8 mouse cellular contexts compared by ENCODE assay signal in the genomic region with DNA sequence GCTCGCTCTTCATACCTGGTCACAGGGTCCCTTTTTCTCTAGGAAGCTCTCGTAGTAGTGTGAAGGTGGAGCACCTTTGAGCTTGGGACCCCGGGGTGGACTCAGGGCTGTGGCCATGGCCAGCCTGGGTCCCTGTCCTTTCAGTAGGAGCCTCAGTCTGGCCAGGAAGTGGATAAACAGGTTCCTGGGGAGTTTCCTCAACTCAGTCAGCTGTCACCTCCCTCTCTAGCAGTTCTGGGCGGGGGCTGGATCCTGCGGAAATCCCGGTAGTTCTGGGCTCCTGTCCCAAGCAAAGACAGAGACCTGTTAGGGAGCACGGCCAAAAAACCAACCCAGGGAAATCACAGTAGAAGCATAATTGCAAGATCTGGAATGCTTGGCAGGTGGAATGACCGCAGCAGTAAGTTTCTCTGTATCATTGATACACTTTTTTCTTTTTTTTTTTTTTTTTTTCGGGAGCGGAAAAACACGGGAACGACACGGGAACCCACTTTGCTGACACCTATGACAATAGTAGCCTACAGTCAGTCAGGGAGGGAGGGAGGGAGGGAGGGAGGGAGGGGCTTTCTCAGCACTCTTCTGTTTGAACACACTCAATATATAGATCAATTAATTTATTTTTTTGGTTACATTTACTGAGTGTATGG. TPM values are rescaled to one million over a fixed set of nuclear protein-coding genes. Genes with fewer than 3 reads are reported as not detected.
DNase-seq lines count a peak whose midpoint lies in the region; ATAC-seq lines count a peak whose summit lies in the region.

Gene Stap2 (minus strand): TSS at position 170 of the 647 bp plus-strand sequence.
Gene Mpnd (plus strand): TSS at position 297 of the 647 bp plus-strand sequence.

- H3K4me3 ChIP-seq in midbrain, embryonic 14.5 days (replicated peaks; ENCODE audit: low read depth, low read length), result no peak within 1 kb of the TSS
- no peak within 1 kb of the TSS for H3K4me3 ChIP-seq in midbrain, embryonic 16.5 days (ENCODE audit: low read depth, low read length)

- intact Hi-C loops in left cerebral cortex, postnatal 14 days (cut with DNase I), result no loop called here

- H3K36me3 ChIP-seq in midbrain, embryonic 14.5 days (ENCODE audit: control insufficient read depth, insufficient read depth, low read length), result no peaks in the 10 kb centered on the region
- no peaks in the 10 kb centered on the region for H3K36me3 ChIP-seq in midbrain, embryonic 16.5 days (ENCODE audit: control insufficient read depth, insufficient read depth, low read length)

- WGBS in midbrain, embryonic 14.5 days, result 55% methylated on average over 13 of the region's 13 CpGs
- 65% methylated on average over 13 of the region's 13 CpGs for WGBS in midbrain, embryonic 16.5 days

- H3K4me2 ChIP-seq in midbrain, embryonic 14.5 days (ENCODE audit: low read length), result no peak within 1 kb of the TSS
- H3K4me2 ChIP-seq in midbrain, embryonic 16.5 days (ENCODE audit: low read length), result no peak within 1 kb of the TSS

- H3K4me1 ChIP-seq in midbrain, embryonic 14.5 days (ENCODE audit: control insufficient read depth, insufficient read depth, low read length), result peaks cover 12% of the 10 kb centered on the region
- peaks cover 14% of the 10 kb centered on the region for H3K4me1 ChIP-seq in midbrain, embryonic 16.5 days (ENCODE audit: control insufficient read depth, insufficient read depth, low read length)

- no peaks in the 10 kb centered on the region for H3K9me3 ChIP-seq in midbrain, embryonic 14.5 days (ENCODE audit: control insufficient read depth, low read length)
- H3K9me3 ChIP-seq in midbrain, embryonic 16.5 days (replicated peaks; ENCODE audit: control insufficient read depth, low read length, poor library complexity, severe bottlenecking), result no peaks in the 10 kb centered on the region

- no peak within 1 kb of the TSS for H3K9ac ChIP-seq in midbrain, embryonic 14.5 days (replicated peaks; ENCODE audit: low read length)
- no peak within 1 kb of the TSS for H3K9ac ChIP-seq in midbrain, embryonic 16.5 days (ENCODE audit: low read depth, low read length)

- no peak within 1 kb of the TSS for H3K27ac ChIP-seq in midbrain, embryonic 14.5 days (replicated peaks; ENCODE audit: low read depth, low read length)
- no peak within 1 kb of the TSS for H3K27ac ChIP-seq in midbrain, embryonic 16.5 days (ENCODE audit: low read length)

- peaks cover 3% of the 10 kb centered on the region; the same call in 1 of the 2 replicates for H3K27me3 ChIP-seq in midbrain, embryonic 14.5 days (ENCODE audit: control insufficient read depth, insufficient read depth, low read length)
- H3K27me3 ChIP-seq in midbrain, embryonic 16.5 days (ENCODE audit: control insufficient read depth, insufficient read depth, low read depth, low read length), result peaks cover 4% of the 10 kb centered on the region

- DNase-seq in midbrain, embryonic 14.5 days, result peak; percentile 84
- peak; percentile 81 for DNase-seq in adipocyte (ENCODE audit: low spot score)
- DNase-seq in heart, adult 8-10 months (ENCODE audit: low spot score), result peak; percentile 80
- peak; percentile 62 for DNase-seq in kidney, adult 9 months
- peak; percentile 68 for DNase-seq in lung, postnatal 14 days
- DNase-seq in left cerebral cortex, adult 8-10 months (ENCODE audit: low spot score in 2 of 2), result no peak
- DNase-seq in left cerebral cortex, postnatal 14 days (ENCODE audit: low spot score in 2 of 2), result no peak

- ATAC-seq in midbrain, embryonic 14.5 days (ENCODE audit: low FRiP score, low TSS enrichment), result no peak
- no peak for ATAC-seq in midbrain, embryonic 16.5 days

RNA-seq across cellular contexts. Expression of gene Stap2, which starts in this region (rescaled TPM):
- polyA plus RNA-seq in midbrain, embryonic 14.5 days (2014; fragmentation: Nextera tagmentation; extraction: Ambion mirVana), result 5.1 and 5.5 TPM in 2 replicates
- 6.4 and 7.6 TPM in 2 replicates for polyA plus RNA-seq in midbrain, embryonic 16.5 days (2015; fragmentation: Nextera tagmentation; extraction: Ambion mirVana)
- total RNA-seq in heart, adult 8-10 months (2022), result 10 to 100 TPM; 11.8 to 17.5 (median 14.4) TPM
- total RNA-seq in left cerebral cortex, adult 8-10 months (2022), result 1 to 10 TPM; 1.7 to 2.4 (median 2.1) TPM
- 1 to 10 TPM; 4.4 to 4.7 TPM for total RNA-seq in left cerebral cortex, postnatal 14 days (2021)

RNA-seq across cellular contexts. Expression of gene Mpnd, which starts in this region (rescaled TPM):
- 164 and 169 TPM in 2 replicates for polyA plus RNA-seq in midbrain, embryonic 14.5 days (2014; fragmentation: Nextera tagmentation; extraction: Ambion mirVana)
- 115 and 117 TPM in 2 replicates for polyA plus RNA-seq in midbrain, embryonic 16.5 days (2015; fragmentation: Nextera tagmentation; extraction: Ambion mirVana)
- 10 to 100 TPM; 78.9 to 90.4 (median 87.1) TPM for total RNA-seq in heart, adult 8-10 months (2022)
- 100 to 1,000 TPM; 107 to 123 (median 117) TPM for total RNA-seq in left cerebral cortex, adult 8-10 months (2022)
- 100 to 1,000 TPM; 102 to 120 TPM for total RNA-seq in left cerebral cortex, postnatal 14 days (2021)

Comparison
In these comparisons a context has a peak if more than half of its experiments do, and no peak if none do; other contexts are left out.
1. DNase-seq: peak in midbrain, embryonic 14.5 days (single experiment), adipocyte (single experiment), heart, adult 8-10 months (single experiment), kidney, adult 9 months (single experiment) and lung, postnatal 14 days (single experiment); none in left cerebral cortex, adult 8-10 months (0 of 2) and left cerebral cortex, postnatal 14 days (0 of 2).